Mouse (Mus musculus): ENCODE measurements around the gene Actr5.

The Actr5 gene

GRCm38 (mm10) chr2:158624718-158625222 is at the start of gene Actr5:
TSS of gene Actr5 (plus strand) at chr2:158624888.
- DNase-seq = peak; percentile 94

- DNase-seq = no peak
These were observed 44.7 kb upstream of the Actr5 start for GRCm38 (mm10) chr2:158579979-158580378.

GRCm38 (mm10) chr2:158584621-158585358 is 39.9 kb upstream of the Actr5 start:
- DNase-seq = peak in 1 of 2 experiments; percentile 51

DNA sequence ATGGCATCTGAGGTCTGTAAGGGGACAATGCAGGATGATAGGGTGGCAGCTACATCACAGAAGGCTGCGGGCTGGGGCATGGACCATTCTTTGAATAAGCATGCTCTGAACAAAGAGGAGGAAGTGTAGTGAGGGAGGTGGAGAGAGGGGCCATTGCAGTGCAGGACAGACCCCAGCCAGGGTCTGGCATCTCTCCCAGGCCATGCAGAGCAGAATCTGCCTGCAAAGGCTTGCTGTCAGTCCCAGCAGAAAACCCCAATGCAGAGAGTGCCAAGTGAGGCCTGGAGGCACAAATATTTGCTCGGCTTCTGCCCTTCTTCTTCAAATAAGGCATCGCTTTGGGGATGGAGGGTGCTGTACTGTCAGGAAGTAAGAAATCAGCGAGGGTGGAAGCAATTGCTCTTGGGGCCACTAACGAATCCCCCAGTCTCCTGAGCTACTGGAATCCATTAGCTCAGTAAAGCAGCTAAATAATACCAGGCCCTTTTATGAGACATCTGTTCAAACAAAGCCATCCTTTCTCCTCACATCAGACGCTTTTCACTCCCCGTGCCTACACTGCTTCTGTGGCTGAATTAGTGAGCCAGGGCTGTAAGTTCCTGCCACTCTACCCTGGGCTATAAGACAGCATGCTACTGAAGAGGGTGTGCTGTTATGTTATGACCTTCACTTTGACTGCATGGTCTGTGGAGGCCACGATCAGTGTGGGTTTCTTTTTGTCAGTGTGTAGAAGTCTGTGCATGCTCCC is 36.0 kb upstream of the Actr5 start:
- no peak for DNase-seq

DNA sequence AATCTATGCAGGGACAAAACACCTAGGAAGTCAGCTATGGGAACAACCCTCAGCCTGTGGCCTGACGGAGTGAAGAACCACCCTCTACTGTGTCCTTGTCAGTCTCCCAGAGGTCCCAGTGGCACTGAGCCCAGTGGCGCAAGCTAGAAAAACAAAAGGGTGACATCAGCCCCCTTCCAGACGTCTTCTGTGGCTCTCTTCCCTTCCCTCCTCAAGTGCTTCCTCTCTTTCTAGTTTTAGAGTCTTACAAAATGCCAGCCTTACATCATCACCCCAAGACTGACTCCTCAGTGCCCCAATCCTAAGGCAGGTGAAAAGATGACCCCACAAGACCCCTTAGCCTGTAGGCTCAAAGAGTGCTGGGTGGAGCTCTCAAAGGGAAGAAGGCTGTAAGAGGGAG is 34.2 kb upstream of the Actr5 start:
- DNase-seq = no peak

GRCm38 (mm10) chr2:158591286-158591685 is 33.4 kb upstream of the Actr5 start:
- no peak for DNase-seq

GRCm38 (mm10) chr2:158593371-158593770 is 31.3 kb upstream of the Actr5 start:
- no peak for DNase-seq

- DNase-seq = no peak
These were observed 29.6 kb upstream of the Actr5 start for GRCm38 (mm10) chr2:158595103-158595502.

DNA sequence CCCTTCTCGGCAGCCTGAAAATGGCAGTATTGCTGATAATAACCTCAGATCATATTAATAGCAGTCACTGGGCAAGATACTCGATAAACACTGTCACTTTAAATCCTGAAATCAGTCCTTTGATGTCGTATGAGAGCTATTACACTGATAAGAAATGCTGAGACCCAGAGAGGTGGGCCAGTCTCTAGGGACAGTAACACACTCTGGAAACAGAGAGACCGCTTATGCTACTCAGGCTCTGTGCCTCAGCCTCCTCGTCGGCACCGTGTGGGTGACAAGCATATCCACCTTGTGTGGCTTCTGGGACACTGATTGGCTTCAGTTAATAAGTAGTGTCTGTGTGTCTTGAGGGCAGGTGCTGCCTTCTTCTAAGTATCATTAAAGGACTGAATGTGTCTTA is 29.1 kb upstream of the Actr5 start:
- no peak for DNase-seq

DNA sequence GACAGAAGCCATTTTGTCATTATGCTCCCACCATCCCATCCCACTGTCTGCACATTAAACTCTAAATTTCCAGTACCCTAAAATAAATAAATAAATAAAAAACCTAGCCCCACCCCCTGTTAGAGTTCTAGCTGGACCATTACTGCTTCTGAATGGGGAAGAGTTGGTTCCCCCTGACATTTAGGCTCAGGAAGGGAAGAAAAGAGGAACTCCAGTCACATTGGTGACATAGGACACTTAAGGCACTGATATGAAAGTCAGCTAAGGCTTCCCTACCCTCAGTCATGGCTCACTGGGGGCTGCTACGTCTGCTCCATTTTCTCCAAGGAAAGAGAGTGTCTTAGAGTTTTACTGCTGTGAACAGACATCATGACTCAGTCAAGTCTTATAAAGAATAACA is 27.9 kb upstream of the Actr5 start:
- no peak for DNase-seq

DNA sequence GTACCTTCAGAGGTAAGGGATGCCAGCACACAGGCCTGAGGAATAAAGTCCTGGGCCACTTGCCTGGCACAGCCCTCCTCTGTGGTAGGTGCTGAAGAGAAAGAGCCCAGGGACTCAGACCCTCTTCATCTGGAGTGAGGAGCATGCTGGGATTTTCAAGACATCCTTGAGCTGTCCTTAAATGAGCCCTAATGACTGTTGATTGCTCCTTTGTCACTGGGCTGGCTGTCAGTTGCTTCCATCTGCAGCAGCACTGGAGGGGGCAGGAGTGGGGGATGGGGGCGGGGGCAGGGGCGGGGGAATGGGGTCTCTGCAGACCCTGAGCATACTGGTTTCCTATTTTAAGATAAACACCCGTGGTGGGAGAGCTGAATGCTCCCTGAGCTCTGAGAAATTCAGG is 24.2 kb upstream of the Actr5 start:
- no peak for DNase-seq

- DNase-seq = no peak
These were observed 23.4 kb upstream of the Actr5 start for GRCm38 (mm10) chr2:158601326-158601725.

DNA sequence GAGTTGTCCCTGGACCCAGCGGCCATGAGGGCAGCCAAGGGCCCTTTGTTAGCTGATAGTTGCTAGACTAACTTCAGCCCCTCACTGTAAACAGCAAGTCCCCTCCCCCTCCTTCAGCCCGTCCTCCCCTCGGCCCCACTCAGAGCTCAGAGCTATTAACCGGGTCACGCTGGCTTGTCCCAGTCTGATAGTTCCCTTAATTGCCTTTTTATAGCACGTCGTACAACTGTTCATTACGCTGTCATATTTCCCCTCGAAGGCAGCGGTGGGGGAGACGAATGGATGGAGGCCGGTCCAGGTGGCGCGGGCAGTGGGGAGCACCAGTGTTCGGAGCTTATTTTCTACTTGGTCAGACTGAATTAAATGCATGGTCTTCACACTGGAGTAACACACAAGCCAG is 22.0 kb upstream of the Actr5 start:
- no peak for DNase-seq

DNA sequence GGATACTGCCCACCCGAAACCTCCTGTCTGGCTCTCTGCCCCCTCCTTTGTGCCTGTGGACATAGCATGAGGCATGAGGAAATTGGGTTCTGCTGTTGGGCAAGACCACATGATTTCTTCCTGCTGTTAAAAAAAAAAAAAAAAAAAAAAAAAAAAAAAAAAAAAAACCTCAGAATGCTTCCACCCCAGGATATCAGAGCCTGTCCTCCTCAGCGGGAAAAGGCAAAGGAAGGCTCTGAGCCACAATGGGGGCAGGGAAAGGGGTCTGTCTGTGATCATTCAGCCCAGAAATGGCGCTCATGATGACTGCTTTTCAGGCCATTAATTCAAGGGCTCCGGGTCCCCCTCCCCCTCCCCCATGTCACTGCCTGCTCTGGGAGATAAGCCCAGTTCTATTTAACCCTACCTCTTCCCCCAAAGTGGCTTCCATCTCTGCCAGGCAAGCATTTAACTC is 18.1 kb upstream of the Actr5 start:
- no peak for DNase-seq

- no peak for DNase-seq
These were observed 15.0 kb upstream of the Actr5 start for GRCm38 (mm10) chr2:158609681-158610080.

- DNase-seq = no peak
These were observed 14.0 kb upstream of the Actr5 start, which contains the start of gene Slc32a1 for GRCm38 (mm10) chr2:158610488-158611325. TSS of gene Slc32a1 (plus strand) at chr2:158610767.

DNA sequence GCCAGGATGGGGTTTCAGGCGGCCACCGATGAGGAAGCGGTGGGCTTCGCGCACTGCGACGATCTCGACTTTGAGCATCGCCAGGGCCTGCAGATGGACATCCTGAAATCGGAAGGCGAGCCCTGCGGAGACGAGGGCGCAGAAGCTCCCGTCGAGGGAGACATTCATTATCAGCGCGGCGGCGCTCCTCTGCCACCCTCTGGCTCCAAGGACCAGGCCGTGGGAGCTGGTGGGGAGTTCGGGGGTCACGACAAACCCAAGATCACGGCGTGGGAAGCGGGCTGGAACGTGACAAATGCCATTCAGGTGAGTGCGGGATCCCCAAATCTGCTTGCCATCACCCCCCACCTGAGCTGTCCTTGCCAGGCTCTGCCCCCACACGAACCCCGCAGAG is 13.4 kb upstream of the Actr5 start:
- no peak for DNase-seq

- no peak for DNase-seq
These were observed 12.7 kb upstream of the Actr5 start for GRCm38 (mm10) chr2:158611726-158612670.

DNA sequence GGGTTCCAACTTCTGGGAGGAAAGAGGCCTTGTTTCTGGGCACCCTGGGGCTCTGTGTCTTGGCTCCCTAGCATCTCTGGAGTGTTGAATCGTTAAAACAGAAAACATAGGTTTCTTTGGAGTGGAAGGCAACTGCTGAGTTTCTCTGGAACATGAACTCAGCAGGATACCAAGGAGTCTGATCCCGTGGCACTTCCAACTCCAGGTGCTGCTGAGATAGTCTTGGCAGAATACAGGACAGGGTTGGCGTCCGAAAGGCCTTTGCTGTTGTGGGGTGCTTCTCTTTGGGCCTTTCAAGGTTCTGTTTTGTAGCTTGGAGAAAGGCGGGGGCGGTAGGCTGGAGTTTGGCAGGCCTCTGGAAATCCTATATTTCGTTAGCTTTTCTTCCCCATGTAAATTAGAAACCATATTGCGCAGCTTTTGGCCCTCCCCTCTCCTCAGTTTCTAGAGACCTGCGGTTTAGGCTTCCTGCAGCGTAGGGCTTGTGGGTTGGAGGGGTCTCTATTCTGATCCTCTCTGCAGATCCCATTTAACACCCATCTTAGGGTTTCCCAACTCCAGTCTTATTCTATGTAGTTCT is 11.9 kb upstream of the Actr5 start:
- DNase-seq = peak; percentile 29 to 39

DNA sequence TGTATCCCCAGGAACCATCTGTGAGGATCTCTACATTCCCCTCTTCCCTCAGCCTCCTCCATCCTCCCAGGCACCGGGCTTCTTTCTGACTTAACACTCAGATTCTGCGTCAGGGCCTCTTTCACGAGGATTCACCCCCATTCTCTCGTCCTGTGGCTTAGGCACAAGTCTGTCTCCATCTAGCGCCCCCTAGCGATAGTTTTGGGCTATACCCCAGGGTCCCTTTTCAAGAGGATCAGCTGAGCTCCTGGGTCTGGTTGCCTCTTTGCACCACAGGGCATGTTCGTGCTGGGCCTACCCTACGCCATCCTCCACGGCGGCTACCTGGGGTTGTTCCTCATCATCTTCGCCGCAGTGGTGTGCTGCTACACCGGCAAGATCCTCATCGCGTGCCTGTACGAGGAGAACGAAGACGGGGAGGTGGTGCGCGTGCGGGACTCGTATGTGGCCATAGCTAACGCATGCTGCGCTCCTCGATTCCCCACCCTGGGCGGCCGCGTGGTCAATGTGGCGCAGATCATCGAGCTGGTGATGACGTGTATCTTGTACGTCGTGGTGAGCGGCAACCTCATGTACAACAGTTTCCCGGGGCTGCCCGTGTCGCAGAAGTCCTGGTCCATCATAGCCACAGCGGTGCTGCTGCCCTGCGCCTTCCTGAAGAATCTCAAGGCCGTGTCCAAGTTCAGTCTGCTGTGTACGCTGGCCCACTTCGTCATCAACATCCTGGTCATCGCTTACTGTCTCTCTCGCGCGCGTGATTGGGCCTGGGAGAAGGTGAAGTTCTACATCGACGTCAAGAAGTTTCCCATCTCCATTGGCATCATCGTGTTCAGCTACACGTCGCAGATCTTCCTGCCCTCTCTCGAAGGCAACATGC is 10.9 kb upstream of the Actr5 start:
- DNase-seq = peak in 1 of 2 experiments; percentile 62

Measured in lung, postnatal 4 days (tissue).